Mouse (Mus musculus) erythroblast, embryonic 14.5 days (primary cell): ENCODE data around the gene Smyd3.

ENCODE experiments used
- GATA1 ChIP-seq: IDR thresholded peaks from 2 replicates; pipeline ENCODE4 v1.6.1; 2012; ENCODE audit warnings: low read length, inconsistent platforms, mixed read lengths
- TAL1 ChIP-seq: IDR thresholded peaks from 3 replicates; pipeline ENCODE4 v1.6.1; 2012; ENCODE audit warnings: low read length, inconsistent platforms, mixed read lengths

GRCm38 (mm10) chr1:179032947-179033346 lies 484.9 kb downstream of the Smyd3 start:
- TF ChIP-seq GATA1 (no peak), TAL1 (no peak)
